Mouse (Mus musculus): ENCODE results near the gene Ldhd.
A peak's percentile ranks its signal among the peaks of the same experiment; 100 is the strongest.

GRCm38 (mm10) chr8:111678111-111678510 is 47.9 kb upstream of the Ldhd start:
- TF ChIP-seq CTCF (IDR thresholded peaks at IDR 0.05; ENCODE audit: insufficient read depth, low read length) = peak; percentile 59
- no peak for TF ChIP-seq POLR2A (IDR thresholded peaks at IDR 0.05; ENCODE audit: borderline replicate concordance, extremely low read depth, low read depth, low read length)

Data from lung, adult 2 months (tissue).